2 mouse cellular contexts compared by ENCODE assay signal in genomic region chr4:42980467-42980866, GRCm38 (mm10). TPM values are rescaled to one million over a fixed set of nuclear protein-coding genes. Genes with fewer than 3 reads are reported as not detected.
"Had no signal": no experiment of that assay in that cellular context is flagged by ENCODE, and none has a peak within 500 bp of the region (broad histone marks: within the 10 kb centered on the region; RNA-seq: fewer than 3 reads in every experiment).

No protein-coding gene starts in this region.

RNA-seq across cellular contexts. Expression of gene 1700022I11Rik, which starts 11.1 kb away (rescaled TPM):
- total RNA-seq: midbrain, postnatal 0 days had no signal
- polyA plus RNA-seq: small intestine, adult 2 months had no signal
